Mouse (Mus musculus) layer of hippocampus, adult 9-11 months (tissue): ENCODE results near the gene Cpa5.

Experiments
- DNase-seq: peaks from one replicate; pipeline ENCODE4 v3.0.0; 2022

Cpa5 gene

GRCm38 (mm10) chr6:30610710-30611109, at the start of gene Cpa5:
Gene Cpa5, plus strand, starts transcription at chr6:30611010.
- DNase-seq: no peak

GRCm38 (mm10) chr6:30562132-30562531, 48.7 kb upstream of the Cpa5 start:
- no peak for DNase-seq

GRCm38 (mm10) chr6:30563575-30563974, 47.2 kb upstream of the Cpa5 start:
- no peak for DNase-seq

GRCm38 (mm10) chr6:30564051-30564450, 46.8 kb upstream of the Cpa5 start:
- no peak for DNase-seq

GRCm38 (mm10) chr6:30568069-30568468, 42.7 kb upstream of the Cpa5 start, which contains the start of gene Cpa4:
Gene Cpa4, plus strand, starts transcription at chr6:30568369.
- no peak for DNase-seq

- DNase-seq: no peak
Observed at GRCm38 (mm10) chr6:30569331-30569730, 41.5 kb upstream of the Cpa5 start.

- DNase-seq: no peak
Observed at GRCm38 (mm10) chr6:30570012-30570411, 40.8 kb upstream of the Cpa5 start.

GRCm38 (mm10) chr6:30572456-30573311, 38.1 kb upstream of the Cpa5 start:
- DNase-seq: peak; percentile 87

GRCm38 (mm10) chr6:30573380-30573779, 37.4 kb upstream of the Cpa5 start:
- DNase-seq: no peak

GRCm38 (mm10) chr6:30574945-30575344, 35.9 kb upstream of the Cpa5 start:
- DNase-seq: no peak

GRCm38 (mm10) chr6:30576477-30577203, 34.2 kb upstream of the Cpa5 start:
- no peak for DNase-seq

- DNase-seq: no peak
Observed at GRCm38 (mm10) chr6:30579961-30580840, 30.6 kb upstream of the Cpa5 start.

GRCm38 (mm10) chr6:30580841-30581176, 30.0 kb upstream of the Cpa5 start:
- no peak for DNase-seq

- no peak for DNase-seq
Observed at GRCm38 (mm10) chr6:30586886-30587442, 23.8 kb upstream of the Cpa5 start.

- no peak for DNase-seq
Observed at GRCm38 (mm10) chr6:30589819-30590218, 21.0 kb upstream of the Cpa5 start.

- DNase-seq: no peak
Observed at GRCm38 (mm10) chr6:30591851-30592404, 18.9 kb upstream of the Cpa5 start.

- no peak for DNase-seq
Observed at GRCm38 (mm10) chr6:30592417-30592974, 18.3 kb upstream of the Cpa5 start.

GRCm38 (mm10) chr6:30594364-30594763, 16.4 kb upstream of the Cpa5 start:
- DNase-seq: no peak

- DNase-seq: no peak
Observed at GRCm38 (mm10) chr6:30596230-30596898, 14.4 kb upstream of the Cpa5 start.

- no peak for DNase-seq
Observed at GRCm38 (mm10) chr6:30600033-30600432, 10.8 kb upstream of the Cpa5 start.

GRCm38 (mm10) chr6:30600995-30601394, 9.8 kb upstream of the Cpa5 start:
- DNase-seq: no peak
